Mouse (Mus musculus) layer of hippocampus, adult 9-11 months (tissue): ENCODE measurements around the gene Ttc39a.

Source experiments
- DNase-seq: peaks from one replicate; pipeline ENCODE4 v3.0.0; 2022

Ttc39a gene

DNA sequence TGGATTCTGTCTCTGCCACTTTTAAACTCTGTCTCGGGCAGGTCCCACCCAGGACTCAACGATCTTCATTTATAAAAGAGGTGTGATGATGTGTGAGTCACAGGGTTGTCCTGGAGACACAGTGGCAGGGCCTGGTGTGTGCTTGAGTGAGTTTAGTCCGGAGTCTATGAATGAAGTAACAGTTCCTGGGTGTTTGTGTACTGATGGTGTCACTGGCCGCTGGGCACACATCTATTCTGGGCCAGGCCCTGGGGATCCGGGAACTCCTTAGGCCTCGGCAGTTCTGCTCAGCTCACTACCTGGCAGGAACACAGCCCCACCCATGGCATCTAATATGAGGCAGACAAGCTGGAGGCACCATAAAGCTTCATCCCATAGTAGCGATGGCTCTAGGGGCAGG is 15.2 kb downstream of the Ttc39a start:
- DNase-seq = no peak

DNA sequence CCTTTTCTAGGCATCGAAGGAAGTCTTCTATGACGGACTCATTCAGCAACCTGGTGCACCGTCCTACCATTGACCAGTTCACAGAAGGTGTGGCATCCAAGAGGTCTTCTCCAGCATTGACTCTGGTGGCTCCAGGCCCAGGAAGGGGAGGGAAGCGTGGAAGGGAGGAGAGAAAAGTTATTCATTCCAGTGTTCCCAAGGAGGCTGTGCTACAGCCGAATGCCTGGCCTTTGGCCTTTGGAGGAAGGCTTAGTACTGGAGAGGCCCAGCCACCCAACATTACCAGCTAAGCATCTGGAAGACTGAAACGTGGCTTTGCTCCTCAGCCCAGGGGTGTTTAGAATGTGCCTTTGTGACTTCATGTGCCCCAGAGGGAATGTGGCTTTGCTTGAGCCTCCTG is 16.0 kb downstream of the Ttc39a start:
- DNase-seq = no peak

DNA sequence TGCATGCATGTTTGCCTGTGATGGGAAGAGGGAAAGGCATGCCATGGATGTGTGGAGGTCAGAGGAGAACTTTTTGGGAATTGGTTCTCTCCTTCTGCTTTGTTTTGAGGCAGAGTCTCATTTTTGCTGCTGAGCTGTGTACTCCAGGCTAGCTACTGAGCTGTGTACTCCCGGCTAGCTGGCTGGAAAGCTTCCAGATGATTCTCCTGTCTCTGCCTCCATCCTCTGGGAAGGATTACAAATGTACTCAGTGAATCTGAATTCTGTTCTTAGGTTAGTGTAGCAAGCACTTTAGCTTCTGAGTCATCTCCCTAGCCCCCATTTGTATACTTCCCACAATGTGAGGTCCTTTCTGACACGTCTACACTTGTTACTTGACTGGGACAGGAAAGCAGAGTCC is 17.0 kb downstream of the Ttc39a start:
- no peak for DNase-seq

DNA sequence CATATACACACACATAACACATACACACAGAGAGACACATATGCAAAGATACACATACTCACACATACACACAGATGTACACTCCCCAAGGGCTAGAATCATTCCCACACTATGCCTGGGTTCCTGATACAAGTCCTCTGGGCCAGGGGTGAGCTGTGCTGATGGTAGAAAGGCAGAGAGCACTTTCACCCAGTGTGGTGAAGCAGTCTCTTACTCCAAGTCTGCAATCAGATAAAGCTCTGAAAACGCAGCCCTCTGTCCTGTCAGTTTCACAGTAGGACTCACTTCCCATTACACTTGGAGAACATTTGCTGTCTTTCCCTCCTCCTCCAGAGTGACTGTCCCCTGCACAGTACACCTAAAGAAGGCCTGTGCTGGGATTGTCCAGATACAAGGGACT is 20.6 kb downstream of the Ttc39a start:
- DNase-seq = no peak

DNA sequence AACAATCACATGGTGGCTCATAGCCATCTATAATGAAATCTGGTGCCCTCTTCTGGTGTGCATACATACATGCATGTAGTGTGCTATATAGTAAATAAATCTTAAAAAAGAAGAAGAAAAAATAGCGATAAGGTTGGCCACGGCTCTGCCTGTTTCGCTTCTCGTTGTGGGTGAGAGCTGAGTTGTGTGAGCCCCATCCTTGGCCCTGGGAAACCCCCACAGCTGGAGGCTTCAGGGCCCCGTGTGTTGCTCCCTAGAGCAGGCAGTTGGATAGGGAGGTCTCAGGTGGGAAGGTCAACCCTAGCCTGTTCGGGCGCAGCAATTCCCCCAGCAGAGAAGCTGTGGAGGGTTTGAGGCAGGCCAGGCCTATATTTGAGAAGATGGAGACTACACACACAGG is 23.8 kb downstream of the Ttc39a start:
- DNase-seq = no peak

DNA sequence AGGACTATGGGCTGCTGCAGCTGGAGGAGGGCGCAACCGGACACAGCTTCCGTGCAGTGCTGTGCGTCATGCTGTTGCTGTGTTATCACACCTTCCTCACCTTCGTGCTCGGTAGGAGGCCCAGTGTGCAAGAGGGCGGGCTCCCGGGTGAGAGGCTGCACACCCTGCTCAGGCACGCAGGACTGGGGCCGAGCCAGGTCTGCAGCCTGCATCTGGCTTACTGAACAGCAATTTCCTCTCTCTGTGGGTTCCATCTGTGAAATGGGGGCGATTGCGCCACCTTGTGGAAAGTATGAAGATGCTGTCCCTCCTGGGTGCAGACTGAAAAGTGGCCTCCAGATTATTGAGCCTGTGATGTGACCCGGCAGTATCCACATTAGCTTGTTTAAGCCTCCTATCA is 24.4 kb downstream of the Ttc39a start:
- peak; percentile 33 for DNase-seq

DNA sequence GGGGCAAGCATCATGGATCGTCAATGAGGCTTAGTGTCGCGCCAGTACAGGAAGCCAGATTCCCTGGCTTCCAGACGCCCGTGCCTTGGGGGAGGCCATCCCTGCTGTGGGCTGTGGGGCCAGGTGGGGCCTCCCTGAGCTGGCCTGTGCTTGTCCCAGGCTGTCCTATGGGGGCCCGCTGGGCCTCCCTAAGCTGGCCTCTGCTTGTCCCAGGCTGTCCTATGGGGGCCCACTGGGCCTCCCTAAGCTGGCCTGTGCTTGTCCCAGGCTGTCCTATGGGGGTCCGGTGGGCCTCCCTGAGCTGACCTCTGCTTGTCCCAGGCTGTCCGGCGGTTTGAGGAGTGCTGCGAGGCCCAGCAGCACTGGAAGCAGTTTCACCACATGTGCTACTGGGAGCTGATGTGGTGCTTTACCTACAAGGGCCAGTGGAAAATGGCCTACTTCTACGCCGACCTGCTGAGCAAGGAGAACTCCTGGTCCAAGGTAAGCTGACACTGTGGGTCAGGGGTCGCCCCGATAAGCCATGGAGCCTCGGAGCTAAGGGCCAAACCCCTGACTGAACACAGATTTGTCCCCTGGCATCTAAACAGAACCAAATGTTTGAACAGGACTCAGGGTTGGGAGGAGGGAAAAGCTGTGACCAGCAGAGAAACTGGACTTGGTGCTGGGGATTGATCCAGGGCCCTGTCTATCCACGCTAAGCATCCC is 26.4 kb downstream of the Ttc39a start:
- DNase-seq = no peak

DNA sequence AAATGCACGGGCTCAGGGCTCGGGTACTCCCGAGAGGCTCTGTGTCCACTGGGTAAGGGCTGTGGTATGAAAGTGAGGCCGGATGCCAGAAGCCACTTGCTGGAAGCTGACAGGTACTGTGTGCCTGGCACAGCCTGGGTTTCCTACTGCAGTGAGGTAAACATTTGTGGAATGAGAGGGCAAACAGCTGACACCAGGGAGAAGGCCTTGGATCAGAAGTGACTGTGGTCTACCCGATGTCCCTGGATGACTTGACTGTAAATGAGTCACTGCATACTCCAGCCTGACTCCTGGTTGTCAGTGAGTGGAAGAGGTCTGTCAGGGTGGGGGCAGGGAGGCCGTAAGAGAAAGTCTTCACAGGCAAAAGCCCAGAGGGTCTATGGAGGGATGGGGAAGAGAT is 27.2 kb downstream of the Ttc39a start:
- DNase-seq = no peak

DNA sequence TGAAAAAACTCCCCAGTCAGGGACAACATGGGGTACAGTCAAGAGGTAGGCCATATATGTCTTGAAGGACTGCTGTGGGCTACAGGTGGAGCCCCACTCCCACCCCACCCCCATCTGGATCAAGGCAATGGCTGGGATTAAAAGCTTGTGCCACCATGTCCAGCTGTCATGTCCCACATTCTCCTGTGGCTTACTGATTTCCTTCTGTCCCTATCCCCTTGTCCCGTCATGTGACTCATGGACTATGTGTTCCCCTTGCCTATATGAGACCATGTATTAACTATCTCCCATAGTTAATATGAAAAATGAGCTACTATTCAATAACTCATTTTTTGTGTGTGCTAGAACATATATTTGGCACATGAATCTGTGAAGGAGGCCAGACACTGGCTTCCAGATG is 27.8 kb downstream of the Ttc39a start:
- no peak for DNase-seq

DNA sequence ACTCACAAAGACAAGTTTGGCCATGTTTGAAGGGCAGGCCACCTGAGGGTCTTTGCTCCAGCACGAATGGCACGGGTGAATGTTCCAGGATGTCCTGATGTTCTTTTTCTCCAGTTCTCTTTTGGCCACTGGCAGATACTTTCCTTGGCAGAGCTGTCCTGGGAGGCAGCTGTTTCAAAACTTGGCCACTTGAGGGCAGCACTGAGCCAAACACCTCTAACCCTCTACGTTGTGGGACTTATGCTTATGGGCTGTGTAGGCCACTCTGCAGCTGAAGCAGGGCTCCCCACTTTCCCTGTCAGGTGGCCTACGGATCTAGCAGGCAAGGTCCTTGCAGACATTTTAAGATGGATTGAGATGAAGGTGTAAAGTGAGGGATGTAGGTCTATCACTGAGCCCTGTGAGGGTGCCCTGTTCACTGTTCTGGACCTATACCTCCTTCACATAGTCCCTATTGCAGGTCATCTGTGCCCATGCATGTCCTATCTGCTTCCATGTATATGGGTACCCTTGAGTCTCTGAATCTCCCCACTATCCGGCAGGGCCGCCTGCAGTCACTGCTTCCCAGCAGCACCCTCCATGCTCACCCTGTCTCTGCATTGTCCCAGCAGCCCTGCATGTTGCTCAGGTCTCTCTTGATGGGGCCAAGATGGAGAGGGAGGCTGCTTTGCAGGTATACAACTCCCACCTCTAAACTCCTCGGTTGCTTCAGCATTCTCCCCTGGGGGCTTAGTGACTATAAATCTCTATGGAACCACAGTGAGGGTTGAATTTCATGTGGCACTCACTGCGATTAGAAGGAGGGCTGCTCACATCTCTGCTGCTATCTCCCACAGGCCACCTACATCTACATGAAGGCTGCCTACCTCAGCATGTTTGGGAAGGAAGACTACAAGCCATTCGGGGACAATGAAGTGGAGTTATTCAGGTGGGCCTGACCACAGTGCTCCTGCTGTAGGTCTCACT is 31.8 kb downstream of the Ttc39a start:
- peak; percentile 42 for DNase-seq

DNA sequence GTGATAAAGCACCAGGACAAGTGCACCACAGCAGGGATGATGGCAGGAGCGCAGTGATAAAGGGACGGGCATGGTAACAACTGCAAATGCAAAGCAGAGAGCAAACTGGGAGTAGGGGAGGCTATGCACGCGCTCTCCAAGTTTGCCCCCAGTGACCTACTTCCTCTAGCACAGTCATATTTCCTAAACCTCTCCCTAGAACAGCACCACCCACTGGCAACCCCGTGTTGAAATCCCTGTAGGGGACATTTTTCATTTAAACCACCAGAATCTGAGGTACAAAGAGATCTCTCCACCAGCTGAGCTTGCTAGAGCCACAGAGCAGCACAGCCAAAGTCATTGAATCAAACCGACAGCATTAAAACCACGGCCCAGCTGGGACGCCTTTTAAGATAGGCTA is 32.7 kb downstream of the Ttc39a start:
- no peak for DNase-seq

DNA sequence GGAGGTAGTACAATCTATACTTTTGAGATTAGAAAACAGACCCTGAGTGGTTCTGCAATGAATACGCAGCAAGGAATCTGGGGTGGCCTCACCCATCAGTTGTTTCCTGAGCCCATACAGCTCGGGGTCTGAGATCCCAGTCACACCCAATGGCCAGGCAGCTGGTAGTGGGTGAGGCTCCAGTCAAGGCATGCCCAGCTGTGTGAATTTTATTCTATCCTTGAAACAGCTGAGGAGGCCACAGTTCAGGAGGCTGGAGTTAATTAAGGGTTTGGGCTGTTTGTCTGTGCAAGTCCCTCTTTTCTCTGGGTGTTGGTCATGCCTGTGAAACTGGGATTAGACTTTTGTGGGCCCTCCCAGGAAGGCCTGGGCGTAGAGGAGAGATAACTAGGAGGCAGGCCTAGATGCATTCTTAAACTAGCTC is 33.4 kb downstream of the Ttc39a start:
- no peak for DNase-seq

DNA sequence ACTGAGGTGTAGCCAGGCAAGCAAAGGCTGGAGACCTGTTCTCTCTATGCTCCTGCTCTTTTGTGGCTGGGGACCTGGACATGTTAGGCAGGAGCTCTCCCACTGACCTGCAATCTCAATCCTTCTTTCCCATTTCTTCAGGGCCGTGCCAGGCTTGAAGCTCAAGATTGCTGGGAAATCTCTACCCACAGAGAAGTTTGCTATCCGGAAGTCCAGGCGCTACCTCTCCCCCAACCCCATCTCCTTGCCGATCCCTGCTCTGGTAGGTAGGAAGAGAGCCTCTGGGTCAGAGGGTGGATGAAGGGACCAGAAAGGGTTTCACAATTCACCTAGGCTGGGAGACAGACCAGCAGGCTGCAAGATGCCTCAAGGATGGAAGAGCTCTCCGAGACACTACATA is 34.0 kb downstream of the Ttc39a start:
- no peak for DNase-seq

DNA sequence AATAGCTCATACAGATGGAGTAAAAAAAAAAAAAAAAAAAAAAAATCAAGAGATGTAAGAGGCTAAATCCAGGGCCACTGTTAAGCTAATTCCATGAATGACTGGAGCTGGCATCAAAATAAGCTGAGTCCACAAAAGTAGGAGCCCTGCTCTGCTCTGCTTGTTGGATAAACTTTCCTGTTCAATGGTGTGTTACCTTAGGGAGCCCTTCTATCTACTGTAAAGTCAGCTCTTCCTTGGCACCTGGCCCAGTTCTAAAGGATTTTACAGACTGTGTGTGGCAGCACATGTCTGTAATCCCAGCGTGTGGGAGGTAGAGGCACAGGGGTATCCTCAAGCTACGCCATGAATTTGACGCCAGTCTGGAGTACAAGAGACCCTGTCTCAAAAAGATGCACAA is 34.6 kb downstream of the Ttc39a start:
- DNase-seq = no peak

DNA sequence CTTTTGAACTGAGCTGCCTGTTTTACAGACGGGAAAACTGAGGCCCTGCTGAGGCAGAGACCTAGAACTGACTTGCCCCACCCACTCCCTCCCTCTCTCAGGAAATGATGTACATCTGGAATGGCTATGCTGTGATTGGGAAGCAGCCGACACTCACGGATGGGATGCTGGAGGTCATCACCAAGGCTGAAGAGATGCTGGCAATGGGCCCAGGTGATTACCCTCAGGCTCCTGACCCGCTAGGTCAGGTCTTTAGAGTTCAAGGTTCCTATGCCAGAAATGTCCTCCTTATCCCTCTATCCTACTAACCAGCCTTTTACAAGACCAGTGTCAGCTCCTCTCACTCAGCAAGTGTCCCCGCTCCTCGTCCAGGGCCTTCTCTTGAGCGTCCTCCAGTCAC is 35.7 kb downstream of the Ttc39a start:
- no peak for DNase-seq

DNA sequence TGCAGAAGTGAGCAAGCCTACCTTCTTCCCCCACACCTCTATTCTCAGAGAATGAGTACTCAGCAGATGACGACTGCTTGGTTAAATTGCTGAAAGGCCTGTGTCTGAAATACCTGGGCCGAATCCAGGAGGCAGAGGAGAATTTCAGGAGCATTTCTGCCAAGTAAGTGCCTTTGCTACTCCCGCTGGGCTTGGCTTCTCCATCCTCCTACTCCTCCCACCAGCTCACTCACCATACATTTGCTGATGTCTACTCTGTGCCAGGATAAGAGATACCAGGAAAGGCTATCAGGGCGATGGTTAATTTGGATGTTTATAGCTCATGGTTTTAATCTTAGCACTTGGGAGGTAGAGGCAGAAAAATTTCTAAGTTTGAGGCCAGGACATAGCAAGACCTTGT is 36.2 kb downstream of the Ttc39a start:
- no peak for DNase-seq

DNA sequence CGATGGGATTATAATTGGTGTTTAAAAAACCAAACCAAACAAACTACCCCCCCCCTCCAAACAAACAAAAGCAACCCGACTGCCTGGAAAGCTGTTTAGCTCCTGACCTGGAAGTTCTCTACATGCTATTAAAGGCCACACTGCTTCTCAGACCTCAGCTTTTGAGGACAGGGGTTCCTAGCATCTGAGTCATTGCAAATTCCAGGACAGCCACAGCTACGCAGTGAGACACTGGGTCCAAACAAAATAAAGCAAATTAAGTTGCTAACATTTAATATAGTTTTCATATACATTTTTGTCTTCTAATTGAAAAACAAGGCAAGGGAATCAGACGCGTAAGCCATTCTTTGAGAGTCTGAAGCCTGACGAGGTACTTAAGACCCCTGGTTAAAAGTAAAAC is 38.0 kb downstream of the Ttc39a start:
- DNase-seq = no peak

DNA sequence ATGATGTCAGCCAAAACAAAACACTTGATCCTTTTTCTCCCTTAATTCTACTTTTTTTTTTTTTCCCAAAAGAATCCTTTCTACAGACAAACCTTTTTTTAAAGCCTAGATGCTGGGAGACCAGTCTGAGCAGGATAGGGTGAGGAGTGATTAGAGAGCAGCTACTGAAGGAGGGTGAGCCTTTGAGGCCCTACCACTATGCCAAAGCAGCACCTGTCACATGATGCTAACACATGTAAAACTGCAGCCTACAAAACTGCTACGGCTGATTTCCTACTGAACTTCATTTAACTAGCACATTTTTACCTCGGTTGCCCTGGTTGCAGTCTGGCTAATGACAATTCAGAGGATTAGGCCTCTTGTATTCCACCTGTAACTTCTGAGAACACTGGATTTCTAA is 38.5 kb downstream of the Ttc39a start:
- DNase-seq = no peak

DNA sequence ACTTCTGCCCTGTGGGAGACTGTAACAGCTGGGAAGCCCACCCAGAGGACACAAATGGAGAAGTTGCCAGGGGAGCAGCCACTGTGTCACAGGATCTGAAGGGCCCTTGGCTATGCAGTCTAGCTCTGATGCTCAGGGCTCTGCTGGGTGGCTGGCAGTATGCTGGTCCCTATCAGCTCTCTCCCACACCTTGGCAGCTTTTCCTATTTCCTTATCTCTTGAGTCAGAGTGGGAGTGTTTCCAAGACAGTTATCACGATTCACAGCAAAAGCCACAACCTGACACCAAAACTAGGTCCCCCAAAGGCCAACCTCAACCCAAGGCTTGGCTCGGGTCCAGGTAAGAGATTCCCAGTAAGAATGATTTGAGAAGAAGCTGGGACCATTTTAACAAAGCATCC is 39.0 kb downstream of the Ttc39a start:
- no peak for DNase-seq

DNA sequence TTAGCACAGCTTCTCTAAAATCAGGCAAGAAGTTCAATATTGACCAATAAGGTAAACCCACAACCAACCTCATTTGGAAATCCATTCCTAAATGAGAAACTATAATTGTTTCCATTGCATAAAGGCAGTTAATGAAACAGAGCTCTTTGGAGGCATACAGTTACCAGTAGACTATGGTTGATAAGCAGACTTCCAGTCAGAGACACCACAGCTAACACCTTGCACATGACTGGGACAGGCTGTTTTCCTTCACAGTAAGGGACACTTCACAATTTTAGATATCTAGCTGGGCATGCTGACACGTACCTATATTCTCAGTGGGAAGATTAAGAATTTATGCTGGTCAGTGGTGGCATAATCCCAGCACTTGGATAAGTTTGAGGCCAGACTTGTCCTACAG is 39.5 kb downstream of the Ttc39a start:
- DNase-seq = no peak

DNA sequence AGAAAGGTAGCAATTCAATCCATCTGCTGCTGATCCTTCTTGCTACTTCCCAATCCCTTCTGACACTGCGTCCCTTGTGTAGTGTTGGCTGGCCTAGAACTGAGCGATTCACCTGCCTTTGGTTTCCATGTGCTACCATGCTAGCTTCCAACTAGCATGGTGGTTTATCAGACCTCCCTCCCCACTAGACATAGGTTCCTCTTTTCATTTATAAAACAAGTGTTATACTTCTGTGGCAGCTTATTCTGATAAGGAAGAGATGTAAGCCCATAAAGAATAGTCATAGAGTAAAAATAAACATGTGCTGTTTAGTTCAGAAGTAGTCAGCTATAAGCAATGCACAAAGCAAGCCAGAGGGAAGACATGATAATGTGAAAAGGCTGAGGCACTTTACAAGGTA is 42.1 kb downstream of the Ttc39a start:
- no peak for DNase-seq

DNA sequence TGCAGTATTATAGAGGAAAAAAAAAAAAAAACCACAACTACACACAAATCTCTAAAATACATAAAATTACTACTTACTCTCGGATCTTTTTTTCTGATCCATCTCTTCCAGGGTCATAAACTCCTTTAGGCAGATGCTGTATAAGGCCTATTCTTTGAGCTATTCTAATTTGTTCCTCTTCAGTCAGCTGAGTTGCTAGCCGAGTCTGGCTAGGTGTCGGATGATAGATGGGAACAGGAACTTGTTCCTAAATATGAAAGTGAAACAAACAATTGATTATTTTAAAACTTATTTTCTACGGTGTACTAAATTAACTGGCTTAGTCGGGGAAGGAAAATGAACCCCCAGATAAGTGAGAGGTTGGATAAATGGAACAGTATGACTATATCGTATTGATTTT is 50.4 kb downstream of the Ttc39a start:
- no peak for DNase-seq

DNA sequence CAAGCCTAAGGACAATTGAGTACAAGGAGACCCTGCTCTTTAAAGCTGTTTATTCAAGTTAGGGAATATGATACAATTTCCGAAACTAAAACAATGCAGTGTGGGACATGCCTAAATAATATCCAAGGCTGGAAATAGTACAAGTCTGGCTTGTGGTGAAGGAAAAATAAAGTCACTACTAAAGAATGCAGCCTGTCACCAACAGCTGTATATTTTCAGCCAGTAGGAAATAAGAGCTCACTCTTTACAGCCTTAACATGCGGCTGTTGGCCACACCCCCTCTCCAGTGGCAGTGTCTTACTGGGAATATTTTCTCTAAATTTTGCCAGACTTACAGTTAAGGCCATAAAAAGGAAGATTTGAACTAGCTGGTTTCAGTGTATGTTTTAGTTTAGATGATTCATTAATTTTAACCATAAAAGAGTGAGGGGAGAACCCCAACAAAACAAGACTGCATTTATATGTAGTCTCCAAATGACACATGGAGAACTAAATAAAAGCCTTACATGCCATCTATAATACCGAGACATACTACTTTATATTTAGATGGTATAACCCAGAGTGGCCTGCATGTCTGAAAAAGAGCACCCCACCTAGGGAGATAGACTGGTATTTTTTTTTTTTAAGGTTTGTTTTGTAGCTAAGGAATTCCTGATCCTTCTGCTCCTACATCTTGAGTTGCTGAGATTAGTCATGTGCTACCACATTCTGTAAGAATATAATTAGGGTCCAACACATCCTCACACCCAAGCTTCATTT is 54.2 kb downstream of the Ttc39a start:
- DNase-seq = no peak

DNA sequence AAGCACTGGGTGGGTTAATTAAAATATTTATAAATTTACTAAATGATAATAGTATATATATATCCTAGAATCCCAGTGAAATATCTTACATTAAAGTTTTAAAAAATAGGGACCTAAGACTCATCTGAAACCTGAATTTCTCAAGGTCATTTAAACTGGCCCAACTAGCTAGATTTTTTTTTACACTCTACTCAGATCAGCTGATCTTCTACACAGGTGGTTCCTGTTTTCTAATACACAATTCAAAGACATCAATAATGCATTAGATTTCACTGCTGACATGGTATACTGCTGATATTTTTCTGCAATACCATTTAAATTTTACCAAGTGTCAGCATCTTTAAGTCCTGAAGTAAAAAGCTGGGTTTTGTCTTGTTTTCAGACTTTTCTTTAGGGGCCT is 57.5 kb downstream of the Ttc39a start:
- DNase-seq = no peak
